Mouse (Mus musculus) spleen, postnatal 14 days (tissue): Measurements from ENCODE around the gene Gm21992.

Source experiments
- DNase-seq, 2 experiments: peaks; one replicate each; pipeline ENCODE4 v3.0.0; 2021 to 2022; ENCODE audit warnings: low spot score in 2 of 2

Gene Gm21992

DNA sequence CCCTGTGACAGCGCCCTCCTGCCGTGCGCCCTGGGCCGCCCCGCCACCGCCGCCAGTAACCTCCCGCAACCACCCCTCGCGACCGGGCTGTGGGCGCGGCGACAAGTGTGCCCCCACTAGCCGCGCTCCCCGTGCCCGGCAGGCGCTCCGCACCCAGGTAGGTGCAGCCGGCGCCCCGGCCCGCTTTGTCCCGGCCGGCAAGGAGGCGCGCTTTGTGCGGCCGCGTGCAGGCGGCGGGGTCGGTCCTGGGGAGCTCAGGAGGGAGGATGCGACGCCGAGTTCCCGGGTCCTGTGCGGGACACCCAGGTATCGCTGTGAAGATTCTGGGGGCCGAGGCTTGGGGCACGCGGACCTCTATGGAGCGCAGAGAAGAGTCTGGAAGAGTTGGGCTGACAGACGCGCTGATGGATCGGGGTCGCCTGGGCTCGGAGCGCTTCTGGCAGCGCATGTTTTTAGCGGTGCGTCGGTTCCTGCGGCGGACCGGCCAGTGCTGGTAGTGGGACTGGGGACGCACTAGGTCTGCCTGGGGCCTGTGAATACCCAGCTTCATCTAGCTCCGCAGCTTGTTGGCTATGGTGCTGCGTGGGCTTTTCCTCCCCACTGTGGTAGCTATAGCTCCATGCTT lies 99.1 kb downstream of the Gm21992 start:
- no peak for DNase-seq

DNA sequence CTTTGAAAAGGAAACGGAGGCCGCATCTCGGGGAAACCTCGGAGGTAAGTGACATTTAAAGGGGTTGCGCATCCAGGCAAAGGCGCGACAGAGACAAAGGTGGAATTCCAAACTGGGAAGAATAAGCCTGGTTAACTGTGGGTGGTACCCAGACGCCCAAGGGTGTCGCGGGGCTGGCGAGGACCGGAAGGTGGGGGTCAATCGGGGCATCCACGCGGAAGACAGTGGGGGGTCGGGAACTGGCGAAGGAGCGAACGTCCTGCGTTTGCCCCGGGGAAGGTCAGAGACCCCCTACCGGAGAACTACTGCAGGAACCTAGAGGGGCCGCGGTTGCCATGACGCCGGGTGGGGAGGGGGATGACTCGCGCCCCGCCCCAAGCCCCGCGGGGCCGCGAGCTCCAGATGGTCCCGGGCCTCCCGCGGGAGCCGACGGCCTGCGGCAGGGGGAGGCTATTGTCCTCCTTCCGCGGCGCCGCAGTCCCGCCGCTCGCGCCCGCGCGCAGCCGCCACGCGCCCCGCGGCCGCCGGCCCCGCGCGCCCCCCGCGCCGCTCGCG lies 99.7 kb downstream of the Gm21992 start:
- DNase-seq = no peak

DNA sequence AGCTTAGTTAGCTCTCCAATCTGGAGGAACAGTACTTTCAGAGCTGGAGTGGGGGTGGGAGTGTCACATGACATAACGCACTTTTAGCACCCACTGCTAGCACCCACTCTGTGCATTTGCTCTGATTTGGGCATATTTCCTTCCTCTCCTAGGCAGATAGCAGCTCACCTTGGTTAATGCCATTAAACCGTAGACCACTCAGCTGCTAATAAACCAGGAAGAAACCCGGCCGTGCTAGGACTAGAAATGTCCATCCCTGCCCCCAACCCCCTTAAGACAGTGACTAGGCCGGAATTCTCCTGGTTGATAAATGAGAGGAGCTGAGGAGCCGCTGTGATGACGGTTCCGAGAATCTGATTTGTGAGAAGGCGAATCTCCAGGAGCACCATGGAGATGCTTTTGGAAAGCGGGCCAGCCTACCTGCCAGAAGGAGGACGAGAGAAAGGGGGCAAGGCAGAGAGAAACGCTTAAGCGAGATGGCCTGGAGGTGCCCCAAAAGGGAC lies 100.3 kb downstream of the Gm21992 start, which contains the start of gene Sptbn2:
Gene Sptbn2, plus strand, starts transcription at position 70 of the 503 bp plus-strand sequence.
- no peak for DNase-seq

DNA sequence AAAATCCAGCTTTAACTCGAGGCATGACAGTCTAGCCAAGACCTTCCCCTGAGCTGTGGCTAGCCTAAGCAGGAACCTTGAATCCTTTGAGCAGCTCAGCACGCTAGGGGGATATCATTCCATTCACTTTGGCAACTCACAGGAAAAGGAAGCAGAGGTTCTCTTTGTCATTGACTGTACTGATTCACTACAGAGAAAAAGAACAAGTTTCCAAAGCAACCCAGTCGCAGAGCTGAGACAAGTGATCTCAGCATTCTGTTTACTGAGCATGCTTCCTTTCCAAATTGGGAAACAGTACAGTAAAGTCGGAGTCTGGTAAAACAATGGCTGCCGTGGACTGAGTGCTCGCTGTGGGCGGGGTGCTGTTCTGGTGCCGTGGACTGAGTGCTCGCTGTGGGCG lies 102.6 kb downstream of the Gm21992 start:
- DNase-seq = no peak

DNA sequence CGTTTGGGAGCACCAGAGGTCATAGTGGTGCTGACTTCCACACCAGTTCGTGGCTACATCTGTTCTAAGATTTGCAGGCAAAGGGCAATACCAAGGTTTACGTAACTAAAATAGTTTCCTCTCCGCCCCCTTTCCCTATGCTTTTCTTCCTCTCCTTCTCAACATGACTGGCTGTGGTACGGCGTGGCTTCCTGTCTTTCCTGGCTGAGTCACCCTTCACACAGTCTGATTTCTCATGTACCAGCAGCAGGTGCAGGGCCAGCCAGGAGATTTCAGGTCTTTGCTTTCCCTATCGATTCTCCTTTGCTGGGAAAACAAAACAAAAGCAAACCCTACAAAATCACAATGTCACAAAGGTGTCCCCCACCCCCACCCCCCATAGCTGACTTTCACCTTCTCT lies 110.2 kb downstream of the Gm21992 start:
- no peak for DNase-seq

DNA sequence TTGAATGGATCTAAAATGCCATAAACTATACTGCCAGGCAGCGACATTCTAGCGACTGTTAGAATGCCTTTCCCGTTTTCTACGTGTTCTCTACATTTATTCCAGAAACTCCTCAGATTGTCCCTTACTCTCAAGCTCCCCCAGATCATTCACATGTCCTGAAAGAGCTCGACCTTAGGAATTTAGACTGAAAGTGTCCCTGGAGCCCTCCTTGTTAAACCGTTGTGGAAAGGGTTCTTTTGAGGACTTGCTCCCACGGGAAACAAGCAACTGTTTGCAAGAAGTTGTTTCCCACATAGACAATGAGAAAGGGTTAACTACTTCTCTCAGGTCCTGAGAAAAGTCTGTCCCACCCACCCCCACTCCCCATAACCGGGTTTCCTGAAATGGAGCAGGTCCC lies 110.8 kb downstream of the Gm21992 start:
- no peak for DNase-seq

DNA sequence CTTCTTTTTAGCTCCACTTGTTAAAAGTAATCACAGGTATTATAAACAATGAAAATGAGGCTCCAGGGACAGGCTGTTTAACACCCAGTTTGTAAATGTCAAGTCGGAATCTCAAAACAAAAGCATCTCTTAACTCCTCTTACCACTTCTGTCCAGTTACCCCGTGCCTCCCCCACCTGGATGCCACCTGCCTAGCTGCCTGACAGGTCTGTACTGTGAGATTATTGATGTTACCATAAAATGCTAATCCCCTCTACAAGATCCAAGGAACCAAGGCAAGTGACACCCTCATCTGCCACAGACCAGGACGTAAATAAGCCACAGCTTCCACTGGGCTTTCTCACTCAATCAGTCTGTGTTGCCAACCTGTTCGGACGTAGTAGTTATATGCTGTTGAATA lies 111.6 kb downstream of the Gm21992 start:
- no peak for DNase-seq

DNA sequence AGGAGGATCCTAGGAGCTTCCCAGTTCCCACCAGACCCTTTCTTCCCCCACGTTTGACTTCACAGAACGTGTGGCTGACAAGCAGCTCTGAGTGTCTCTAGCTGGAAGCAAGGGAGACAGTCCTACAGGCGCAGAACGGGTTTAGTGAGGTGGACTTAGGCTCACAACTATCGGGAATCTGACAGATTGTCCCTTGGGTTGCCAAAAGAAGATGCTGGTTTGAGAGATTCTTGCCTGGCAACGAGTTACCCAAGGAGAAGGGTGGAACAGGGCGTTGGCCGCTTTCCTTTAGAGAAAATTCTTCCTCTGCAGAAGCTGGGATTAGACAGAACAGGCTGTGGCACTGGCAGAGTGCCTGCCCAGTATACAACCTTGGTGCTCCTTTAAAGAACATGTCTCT lies 112.6 kb downstream of the Gm21992 start:
- DNase-seq = no peak

DNA sequence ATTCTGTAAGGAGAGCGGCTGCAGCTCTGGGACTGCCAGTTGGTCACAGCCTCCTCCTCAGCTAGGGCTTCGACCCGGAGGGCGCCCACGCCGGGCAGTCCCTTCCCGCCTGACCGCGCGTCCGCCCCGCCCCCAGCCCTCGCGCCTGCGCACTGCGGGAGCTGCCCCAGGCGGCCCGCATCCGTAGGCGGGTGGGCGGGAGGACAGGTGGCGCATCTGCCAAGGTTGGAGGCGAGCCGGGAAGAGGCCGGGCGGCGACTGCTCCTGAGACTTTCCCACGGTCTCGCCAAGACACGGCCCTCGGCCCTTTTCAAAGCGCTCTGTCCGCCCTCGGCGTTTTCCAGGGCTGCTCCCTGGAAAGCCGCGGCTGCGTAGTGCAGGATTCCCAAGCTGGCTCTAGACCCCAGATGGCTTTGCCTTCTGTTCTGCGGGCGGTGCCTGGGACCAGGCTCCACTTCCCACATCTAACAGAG lies 113.2 kb downstream of the Gm21992 start, which contains the start of gene Gm960:
Gene Gm960, minus strand, starts transcription at position 464 of the 473 bp plus-strand sequence.
- DNase-seq = no peak

DNA sequence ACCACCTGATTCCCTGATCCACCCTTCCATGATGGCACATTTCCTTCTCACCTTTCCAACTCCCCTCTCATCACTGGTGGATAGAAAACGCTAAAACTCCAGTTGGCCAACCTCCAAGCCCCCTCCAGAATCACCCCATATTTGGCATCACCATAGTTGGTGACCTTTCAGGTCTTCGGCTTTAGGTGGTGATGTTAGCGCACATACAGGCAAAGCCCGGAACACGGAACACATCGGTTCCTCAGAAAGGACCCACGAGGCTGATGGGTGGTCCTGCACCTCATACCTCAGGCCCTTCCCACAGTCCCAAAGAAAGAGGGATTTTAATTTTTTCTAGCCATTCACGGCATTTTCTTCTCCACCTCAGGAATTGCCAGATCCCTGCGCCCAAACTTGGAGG lies 113.7 kb downstream of the Gm21992 start:
- DNase-seq = no peak

DNA sequence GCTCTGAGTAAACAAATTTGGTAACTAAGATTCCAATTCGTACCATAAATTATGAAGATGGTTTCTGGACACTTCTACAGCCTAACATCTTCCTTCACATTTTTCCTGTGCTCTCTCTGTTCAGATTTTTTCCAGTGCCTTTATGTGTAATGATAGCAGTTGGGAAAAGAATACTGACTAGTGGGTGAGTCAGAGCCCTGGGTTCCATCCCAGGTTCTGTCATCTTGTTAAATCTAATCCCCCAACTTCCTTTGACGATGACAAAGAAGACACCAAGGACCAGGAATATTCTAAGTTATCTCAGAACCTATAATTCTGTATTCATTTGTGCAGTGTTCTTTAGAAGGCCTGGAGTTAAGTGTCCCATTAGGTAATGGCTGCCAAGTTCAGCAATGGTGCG lies 114.3 kb downstream of the Gm21992 start:
- DNase-seq = no peak

DNA sequence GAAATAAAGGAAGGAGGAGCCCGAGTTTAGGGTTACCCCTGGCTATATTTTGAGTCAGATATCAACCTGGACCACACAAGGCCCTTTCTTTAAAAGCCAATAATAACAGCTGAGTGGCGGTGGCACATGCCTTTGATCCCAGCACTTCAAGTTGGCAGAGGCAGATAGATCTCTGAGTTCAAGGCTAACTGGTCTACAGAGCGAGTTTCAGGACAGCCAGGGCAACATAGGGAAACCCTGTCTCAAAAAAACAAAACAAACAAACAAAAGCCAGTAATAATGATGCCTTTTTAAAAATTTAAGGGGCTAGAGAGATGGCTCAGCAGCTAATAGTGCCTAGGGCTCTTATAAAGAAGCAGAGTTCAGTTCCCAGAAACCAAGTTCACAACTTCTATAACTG lies 117.1 kb downstream of the Gm21992 start:
- DNase-seq = no peak
